Mouse (Mus musculus): Measurements from ENCODE around the gene Znfx1.

DNA sequence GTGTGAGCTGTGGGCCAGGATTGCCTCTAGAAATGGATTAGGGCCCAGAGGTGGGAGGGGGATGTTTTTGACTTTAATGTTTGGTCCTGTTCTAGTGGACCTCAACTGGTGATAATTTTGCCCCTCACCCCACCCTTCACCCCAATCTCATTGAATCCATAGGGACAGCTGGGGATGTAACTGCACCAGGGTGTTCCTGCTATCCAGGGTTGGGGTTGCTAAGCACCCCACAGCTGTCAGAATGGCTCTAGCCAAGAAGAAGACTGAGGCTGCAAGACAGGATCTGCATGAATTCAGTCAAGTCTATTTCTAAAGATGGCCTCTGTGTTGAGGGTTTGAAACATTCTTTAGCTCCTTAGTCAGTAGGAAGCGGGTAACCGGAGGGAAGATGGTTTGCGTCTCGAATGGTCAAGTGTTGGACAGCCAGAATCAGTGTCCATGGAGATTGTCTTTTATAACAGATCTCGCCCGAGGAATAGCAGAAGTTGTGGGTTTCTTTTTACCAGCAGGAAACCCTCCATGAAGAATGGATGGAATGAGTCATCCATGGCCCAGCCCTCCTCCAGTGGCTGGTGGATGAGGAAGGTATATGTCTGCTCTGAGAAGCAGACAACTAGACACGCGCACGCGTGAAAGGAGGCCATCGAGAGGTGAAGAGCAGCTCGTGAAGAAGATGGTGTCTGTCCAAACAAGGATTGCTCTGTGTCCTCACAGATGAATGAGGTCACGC lies 30.5 kb upstream of the Znfx1 start:
- TF ChIP-seq CTCF (IDR thresholded peaks at IDR 0.05; ENCODE audit: borderline replicate concordance, extremely low read depth, insufficient read depth, insufficient read length), result no peak
- no peak for TF ChIP-seq POLR2A (IDR thresholded peaks at IDR 0.05; ENCODE audit: borderline replicate concordance, extremely low read depth, insufficient read depth, insufficient read length, poor library complexity, severe bottlenecking)

Measured in brain, embryonic 14.5 days (tissue).